Mouse (Mus musculus) limb, embryonic 14.5 days (tissue): ENCODE data around the gene Gla. TPM values are rescaled to one million over a fixed set of nuclear protein-coding genes. Genes with fewer than 3 reads are reported as not detected.

Source experiments
- ATAC-seq: fragments of 200-750 bp; cut with Nextera tagmentation; 2 replicates; pipeline ENCODE4 v1.8.0; 2017; ENCODE audit warnings: low read depth, moderate number of reproducible peaks, moderate TSS enrichment; ENCODE audit not compliant: low FRiP score
- DNase-seq: peaks from one replicate; pipeline ENCODE4 v3.0.0-alpha.2; 2015; ENCODE audit warnings: low spot score
- H3K27ac ChIP-seq: fragments of 300-500 bp; sonication (generic); replicated peaks from 2 replicates; pipeline ENCODE4 v1.5.1; 2014; ENCODE audit warnings: low read depth, mild to moderate bottlenecking, low read length, moderate library complexity, mixed read lengths
- H3K27me3 ChIP-seq: fragments of 300-500 bp; sonication (generic); 2 replicates; pipeline ENCODE4 v1.6.1; 2014; ENCODE audit warnings: low read length, mixed read lengths; ENCODE audit not compliant: control insufficient read depth, insufficient read depth
- H3K36me3 ChIP-seq: fragments of 300-500 bp; sonication (generic); 2 replicates; pipeline ENCODE4 v1.6.1; 2014; ENCODE audit warnings: mild to moderate bottlenecking, low read length, moderate library complexity, mixed read lengths; ENCODE audit not compliant: control insufficient read depth, insufficient read depth
- H3K4me1 ChIP-seq: fragments of 300-500 bp; sonication (generic); 2 replicates; pipeline ENCODE4 v1.6.1; 2014; ENCODE audit warnings: antibody characterized with exemption, low read length, mixed read lengths; ENCODE audit not compliant: control insufficient read depth, insufficient read depth
- H3K4me2 ChIP-seq: fragments of 300-500 bp; sonication (generic); replicated peaks from 2 replicates; pipeline ENCODE4 v1.6.1; 2014; ENCODE audit warnings: low read depth, mild to moderate bottlenecking, low read length, moderate library complexity; ENCODE audit not compliant: severe bottlenecking
- H3K4me3 ChIP-seq: fragments of 300-500 bp; sonication (generic); replicated peaks from 2 replicates; pipeline ENCODE4 v1.5.1; 2014; ENCODE audit warnings: low read length
- H3K9ac ChIP-seq: fragments of 300-500 bp; sonication (generic); 2 replicates; pipeline ENCODE4 v1.6.1; 2014; ENCODE audit warnings: mild to moderate bottlenecking, low read depth, low read length, moderate library complexity; ENCODE audit not compliant: severe bottlenecking
- H3K9me3 ChIP-seq: fragments of 300-500 bp; sonication (generic); 2 replicates; pipeline ENCODE4 v1.6.1; 2016; ENCODE audit warnings: low read length; ENCODE audit not compliant: control insufficient read depth
- POLR2A ChIP-seq: fragments of 200-500 bp; IDR thresholded peaks from 2 replicates; pipeline ENCODE4 v1.8.0; 2012; ENCODE audit warnings: inconsistent platforms, mild to moderate bottlenecking, moderate library complexity, borderline replicate concordance; ENCODE audit not compliant: insufficient read depth, insufficient read length; ENCODE audit errors: extremely low read depth
- WGBS: fragments of 180-500 bp; shearing (Covaris S2); extraction: QIAGEN DNeasy Blood & Tissue Kit; methylation state at CpG from one replicate; pipeline ENCODE4 v1.1.7; 2014; 5-methylcytosine and 5-hydroxymethylcytosine counted together
- polyA plus RNA-seq, 2 experiments: library from polyadenylated mRNA; depleted of rRNA in 1 of 2; stranded (reverse) in 1 of 2; unstranded in 1 of 2; fragments of >200 nt; fragmentation: Nextera tagmentation in 1 of 2; extraction: Ambion mirVana in 1 of 2; gene quantifications; 2 replicates each; pipeline versions ENCODE4 v1.2.1 to v1.2.3; 2012 to 2014

The Gla gene
- polyA plus RNA-seq, 2 experiments = 3.8 to 4.9 TPM

GRCm38 (mm10) chrX:134580528-134581305 lies 20.2 kb downstream of the Gla start:
- H3K27ac ChIP-seq = no peak overlapping the region
- no peak overlapping the region for H3K4me2 ChIP-seq
- no peaks in the 10 kb centered on the region for H3K27me3 ChIP-seq
- no peaks in the 10 kb centered on the region for H3K9me3 ChIP-seq
- TF ChIP-seq POLR2A = no peak
- ATAC-seq = no peak
- H3K4me1 ChIP-seq = no peaks in the 10 kb centered on the region
- H3K4me3 ChIP-seq = no peak overlapping the region
- H3K36me3 ChIP-seq = no peaks in the 10 kb centered on the region
- 84% methylated on average over 14 of the region's 14 CpGs for WGBS
- DNase-seq = no peak
- H3K9ac ChIP-seq = no peak overlapping the region

GRCm38 (mm10) chrX:134577896-134578295 lies 23.0 kb downstream of the Gla start:
- WGBS = 86% methylated on average over 4 of the region's 4 CpGs
- no peaks in the 10 kb centered on the region for H3K27me3 ChIP-seq
- TF ChIP-seq POLR2A = no peak
- no peaks in the 10 kb centered on the region for H3K9me3 ChIP-seq
- no peak overlapping the region for H3K4me2 ChIP-seq
- H3K27ac ChIP-seq = no peak overlapping the region
- H3K9ac ChIP-seq = no peak overlapping the region
- DNase-seq (no peak), ATAC-seq (no peak)
- no peaks in the 10 kb centered on the region for H3K36me3 ChIP-seq
- H3K4me1 ChIP-seq = no peaks in the 10 kb centered on the region
- H3K4me3 ChIP-seq = no peak overlapping the region

GRCm38 (mm10) chrX:134566536-134567222 lies 34.2 kb downstream of the Gla start:
- no peak overlapping the region for H3K4me3 ChIP-seq
- H3K27me3 ChIP-seq = no peaks in the 10 kb centered on the region
- no peaks in the 10 kb centered on the region for H3K9me3 ChIP-seq
- no peak overlapping the region for H3K4me2 ChIP-seq
- no peak for ATAC-seq
- WGBS = 81% methylated on average over 8 of the region's 8 CpGs
- H3K4me1 ChIP-seq = no peaks in the 10 kb centered on the region
- no peaks in the 10 kb centered on the region for H3K36me3 ChIP-seq
- no peak for DNase-seq
- H3K27ac ChIP-seq = no peak overlapping the region
- H3K9ac ChIP-seq = no peak overlapping the region
- no peak for TF ChIP-seq POLR2A

- Histone ChIP-seq H3K9me3 (no peaks in the 10 kb centered on the region), H3K27me3 (no peaks in the 10 kb centered on the region), H3K4me2 (no peak overlapping the region), H3K4me3 (no peak overlapping the region), H3K4me1 (no peaks in the 10 kb centered on the region), H3K27ac (no peak overlapping the region), H3K9ac (no peak overlapping the region), H3K36me3 (no peaks in the 10 kb centered on the region)
- ATAC-seq = no peak
- no peak for TF ChIP-seq POLR2A
- no peak for DNase-seq
- WGBS = 90% methylated on average over 4 of the region's 4 CpGs
Observed at GRCm38 (mm10) chrX:134564326-134564725, 36.6 kb downstream of the Gla start.

GRCm38 (mm10) chrX:134554425-134554824 lies 46.5 kb downstream of the Gla start:
- Histone ChIP-seq H3K4me3 (no peak overlapping the region), H3K4me1 (no peaks in the 10 kb centered on the region), H3K9ac (no peak overlapping the region), H3K27ac (no peak overlapping the region), H3K27me3 (no peaks in the 10 kb centered on the region), H3K36me3 (no peaks in the 10 kb centered on the region), H3K4me2 (no peak overlapping the region), H3K9me3 (no peaks in the 10 kb centered on the region)
- TF ChIP-seq POLR2A = no peak
- 77% methylated on average over 6 of the region's 6 CpGs for WGBS
- DNase-seq = no peak
- ATAC-seq = no peak
